Mouse (Mus musculus): ENCODE data around the gene Hexim1.

The Hexim1 gene

GRCm38 (mm10) chr11:103158621-103159478 lies 42.8 kb downstream of the Hexim1 start:
- DNase-seq (ENCODE audit: low spot score) = peak; percentile 81

- DNase-seq (ENCODE audit: low spot score) = no peak
Observed at GRCm38 (mm10) chr11:103160738-103161137, 44.7 kb downstream of the Hexim1 start.

- DNase-seq (ENCODE audit: low spot score) = no peak
Observed at GRCm38 (mm10) chr11:103161449-103161848, 45.4 kb downstream of the Hexim1 start.

- no peak for DNase-seq (ENCODE audit: low spot score)
Observed at GRCm38 (mm10) chr11:103162132-103162531, 46.1 kb downstream of the Hexim1 start.

GRCm38 (mm10) chr11:103164391-103164790 lies 48.4 kb downstream of the Hexim1 start:
- no peak for DNase-seq (ENCODE audit: low spot score)

- DNase-seq (ENCODE audit: low spot score) = peak; percentile 71
Observed at GRCm38 (mm10) chr11:103168690-103169390, 52.8 kb downstream of the Hexim1 start.

All from left cerebral cortex, adult 11 months (tissue).